Mouse (Mus musculus) spleen, adult 2 months (tissue): Measurements from ENCODE around the gene Tubb3. TPM values are rescaled to one million over a fixed set of nuclear protein-coding genes. Genes with fewer than 3 reads are reported as not detected.
"Not testable (repeated sequence)": the region's sequence is repeated elsewhere in the genome, so short reads cannot be mapped to it uniquely, and the experiment has no call there.

Experiments used
- DNase-seq, 2 experiments: peaks; one replicate each; pipeline versions ENCODE4 v3.0.0 to v3.0.0-alpha.2; 2012 to 2021; ENCODE audit warnings: low spot score in 2 of 2, low read depth in 1 of 2
- H3K27ac ChIP-seq: fragments of 200-500 bp; 2 replicates; pipeline ENCODE4 v1.5.1; 2012; ENCODE audit warnings: low read length, inconsistent platforms; ENCODE audit not compliant: insufficient read depth
- H3K27me3 ChIP-seq: fragments of 200-500 bp; 2 replicates; pipeline ENCODE4 v1.6.1; 2012; ENCODE audit warnings: mild to moderate bottlenecking, moderate library complexity, low read length, inconsistent platforms; ENCODE audit not compliant: control insufficient read depth, insufficient read depth
- H3K36me3 ChIP-seq: fragments of 200-500 bp; 2 replicates; pipeline ENCODE4 v1.6.1; 2012; ENCODE audit warnings: mild to moderate bottlenecking, low read length, inconsistent platforms; ENCODE audit not compliant: control insufficient read depth, insufficient read depth
- H3K4me1 ChIP-seq: fragments of 200-500 bp; 2 replicates; pipeline ENCODE4 v1.6.1; 2011; ENCODE audit warnings: inconsistent platforms; ENCODE audit not compliant: control insufficient read depth, insufficient read depth, insufficient read length
- H3K4me3 ChIP-seq: fragments of 200-500 bp; 2 replicates; pipeline ENCODE4 v1.5.1; 2011; ENCODE audit warnings: mild to moderate bottlenecking, inconsistent platforms; ENCODE audit not compliant: insufficient read depth, insufficient read length; ENCODE audit errors: extremely low read depth
- CTCF ChIP-seq: fragments of 200-500 bp; IDR thresholded peaks from 2 replicates; pipeline ENCODE4 v1.5.1; 2011; ENCODE audit warnings: mild to moderate bottlenecking, inconsistent platforms; ENCODE audit not compliant: insufficient read depth, insufficient read length, insufficient replicate concordance; ENCODE audit errors: extremely low read depth
- POLR2A ChIP-seq: fragments of 200-500 bp; IDR thresholded peaks from 2 replicates; pipeline ENCODE4 v1.6.1; 2011; ENCODE audit warnings: low read depth, low read length, inconsistent platforms
- WGBS: fragments of 180-500 bp; shearing (Covaris S2); methylation state at CpG from one replicate; pipeline ENCODE4 v1.1.7; 2018; 5-methylcytosine and 5-hydroxymethylcytosine counted together
- polyA plus RNA-seq: library from polyadenylated mRNA; depleted of rRNA; stranded (reverse); fragments of >200 nt; gene quantifications from 2 replicates; pipeline ENCODE4 v1.2.3, GENCODE M21; 2012

Gene Tubb3
- polyA plus RNA-seq, 1 experiment, result 2.7 TPM

GRCm38 (mm10) chr8:123426511-123427509 lies 15.6 kb downstream of the Tubb3 start:
- Histone ChIP-seq H3K36me3 (no peaks in the 10 kb centered on the region), H3K4me3 (no peak overlapping the region), H3K27me3 (no peaks in the 10 kb centered on the region), H3K27ac (no peak overlapping the region), H3K4me1 (no peaks in the 10 kb centered on the region)
- no peak for TF ChIP-seq POLR2A
- no peak for TF ChIP-seq CTCF
- WGBS, result 95% methylated on average over 27 of the region's 27 CpGs
- DNase-seq, result no peak

- Histone ChIP-seq H3K27me3 (no peaks in the 10 kb centered on the region), H3K4me1 (no peaks in the 10 kb centered on the region), H3K27ac (no peak overlapping the region), H3K4me3 (no peak overlapping the region), H3K36me3 (no peaks in the 10 kb centered on the region)
- no peak for DNase-seq
- 97% methylated on average over 24 of the region's 24 CpGs for WGBS
- TF ChIP-seq POLR2A (no peak), CTCF (no peak)
Measured at GRCm38 (mm10) chr8:123427639-123428275, 16.5 kb downstream of the Tubb3 start.

- TF ChIP-seq POLR2A (no peak), CTCF (no peak)
- Histone ChIP-seq H3K4me3 (no peak overlapping the region), H3K4me1 (no peaks in the 10 kb centered on the region), H3K27ac (no peak overlapping the region), H3K36me3 (no peaks in the 10 kb centered on the region), H3K27me3 (no peaks in the 10 kb centered on the region)
- 97% methylated on average over 29 of the region's 29 CpGs for WGBS
- DNase-seq, result no peak
Measured at GRCm38 (mm10) chr8:123428343-123428893, 17.2 kb downstream of the Tubb3 start.

- TF ChIP-seq POLR2A (no peak), CTCF (no peak)
- Histone ChIP-seq H3K4me1 (no peaks in the 10 kb centered on the region), H3K36me3 (no peaks in the 10 kb centered on the region), H3K27ac (no peak overlapping the region), H3K27me3 (no peaks in the 10 kb centered on the region), H3K4me3 (no peak overlapping the region)
- DNase-seq, result no peak
- 94% methylated on average over 23 of the region's 23 CpGs for WGBS
Measured at GRCm38 (mm10) chr8:123428939-123429721, 17.9 kb downstream of the Tubb3 start.

- WGBS, result 93% methylated on average over 15 of the region's 15 CpGs
- H3K27me3 ChIP-seq, DNase-seq: not testable (repeated sequence)
Measured at GRCm38 (mm10) chr8:123429722-123430013, 18.4 kb downstream of the Tubb3 start.

GRCm38 (mm10) chr8:123430936-123431335 lies 19.7 kb downstream of the Tubb3 start:
- 81% methylated on average over 8 of the region's 8 CpGs for WGBS
- not testable (repeated sequence) for H3K4me1 ChIP-seq, H3K36me3 ChIP-seq, H3K27ac ChIP-seq, DNase-seq, H3K4me3 ChIP-seq, H3K27me3 ChIP-seq

More at GRCm38 (mm10) chr8:123429722-123430013, 18.4 kb downstream of the Tubb3 start:
- H3K4me1 ChIP-seq, H3K4me3 ChIP-seq, H3K36me3 ChIP-seq, H3K27ac ChIP-seq: not testable (repeated sequence)
